Mouse (Mus musculus): ENCODE data around the gene Rfx2. TPM values are rescaled to one million over a fixed set of nuclear protein-coding genes. Genes with fewer than 3 reads are reported as not detected.

The Rfx2 gene
- polyA plus RNA-seq, 1 experiment from 2014 or later = 6.9 TPM

DNA sequence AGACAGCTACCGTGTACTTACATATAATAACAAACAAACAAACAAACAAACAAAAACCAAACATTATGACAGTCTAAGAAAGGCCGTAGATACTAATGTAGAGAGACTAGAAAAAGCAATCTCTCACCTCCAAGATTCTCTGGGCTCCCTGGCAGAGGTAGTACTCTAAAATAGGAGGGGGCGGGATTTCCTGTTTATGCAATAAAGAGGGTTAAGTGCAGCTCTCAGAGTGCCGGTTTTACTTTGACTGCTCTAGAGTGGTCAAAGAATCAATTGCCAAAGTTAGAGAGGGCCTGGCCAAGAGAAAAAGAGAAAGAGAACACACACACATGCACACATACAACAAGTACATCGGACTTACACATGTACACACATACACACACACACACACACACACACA lies 11.4 kb upstream of the Rfx2 start:
- Histone ChIP-seq H3K4me3 (ENCODE audit: low read length) (no peak overlapping the region), H3K4me1 (replicated peaks; ENCODE audit: control insufficient read depth, insufficient read depth, low read length) (no peaks in the 10 kb centered on the region), H3K27me3 (ENCODE audit: control insufficient read depth, insufficient read depth, low read depth, low read length) (no peaks in the 10 kb centered on the region; the same call in 1 of the 2 replicates), H3K36me3 (ENCODE audit: control insufficient read depth, insufficient read depth, low read length) (no peaks in the 10 kb centered on the region), H3K4me2 (ENCODE audit: low read depth, low read length) (no peak overlapping the region), H3K9ac (ENCODE audit: low read length) (no peak overlapping the region), H3K9me3 (ENCODE audit: control insufficient read depth, low read length) (no peaks in the 10 kb centered on the region), H3K27ac (ENCODE audit: low read length) (no peak overlapping the region)
- no peak for ATAC-seq (ENCODE audit: low read depth)
- 73% methylated on average over 5 of the region's 5 CpGs for WGBS

DNA sequence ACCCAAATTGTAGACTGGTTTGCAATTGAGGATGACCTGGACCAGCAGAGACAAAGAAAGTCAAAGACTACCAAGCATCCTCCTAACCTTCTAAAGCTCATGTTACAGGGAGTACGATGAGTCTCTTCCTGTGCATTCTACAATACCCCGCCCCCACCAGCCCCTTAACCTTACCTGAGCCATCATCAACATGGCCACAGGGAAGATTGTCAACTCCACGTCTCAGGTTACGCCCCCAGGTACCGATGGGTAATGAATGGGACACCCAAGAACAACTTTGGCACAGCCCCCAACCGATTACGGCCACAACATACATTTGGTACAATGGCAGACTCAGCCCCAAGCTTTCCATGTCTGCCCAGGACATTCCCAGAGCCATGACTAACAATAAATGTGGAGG lies 9.7 kb upstream of the Rfx2 start:
- 78% methylated on average over 7 of the region's 7 CpGs for WGBS
- H3K4me2 ChIP-seq (ENCODE audit: low read depth, low read length) = no peak overlapping the region

DNA sequence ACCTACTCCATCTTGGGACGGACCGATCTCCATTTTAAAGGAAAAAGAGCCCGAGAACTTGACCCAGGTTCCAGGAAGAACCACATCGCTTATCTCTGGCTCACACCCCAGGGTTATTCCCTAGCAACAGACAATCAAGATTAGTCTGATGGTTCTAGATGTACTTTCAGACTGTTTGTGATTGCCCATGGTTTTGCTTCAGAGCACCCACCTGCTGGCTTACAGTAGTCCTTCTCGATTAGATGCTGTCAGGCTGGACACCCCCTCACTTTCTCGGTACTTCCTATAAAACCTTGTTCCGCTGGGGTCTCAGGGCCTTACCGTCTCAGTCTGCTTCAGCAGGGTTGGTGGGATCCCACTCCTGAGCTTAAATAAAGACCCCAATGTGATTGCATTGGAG lies 5.5 kb upstream of the Rfx2 start:
- no peaks in the 10 kb centered on the region; the same call in 1 of the 2 replicates for H3K27me3 ChIP-seq (ENCODE audit: control insufficient read depth, insufficient read depth, low read depth, low read length)
- H3K9me3 ChIP-seq (ENCODE audit: control insufficient read depth, low read length) = no peaks in the 10 kb centered on the region
- H3K4me1 ChIP-seq (replicated peaks; ENCODE audit: control insufficient read depth, insufficient read depth, low read length) = no peaks in the 10 kb centered on the region
- H3K4me3 ChIP-seq (ENCODE audit: low read length) = no peak overlapping the region
- no peaks in the 10 kb centered on the region for H3K36me3 ChIP-seq (ENCODE audit: control insufficient read depth, insufficient read depth, low read length)
- H3K4me2 ChIP-seq (ENCODE audit: low read depth, low read length) = no peak overlapping the region
- no peak for ATAC-seq (ENCODE audit: low read depth)
- WGBS = 83% methylated on average over 8 of the region's 8 CpGs
- no peak overlapping the region for H3K27ac ChIP-seq (ENCODE audit: low read length)
- no peak overlapping the region for H3K9ac ChIP-seq (ENCODE audit: low read length)

More for the DNA sequence above, 9.7 kb upstream of the Rfx2 start:
- no peak overlapping the region for H3K4me3 ChIP-seq (ENCODE audit: low read length)
- no peak overlapping the region for H3K27ac ChIP-seq (ENCODE audit: low read length)
- no peaks in the 10 kb centered on the region for H3K36me3 ChIP-seq (ENCODE audit: control insufficient read depth, insufficient read depth, low read length)
- H3K4me1 ChIP-seq (replicated peaks; ENCODE audit: control insufficient read depth, insufficient read depth, low read length) = no peaks in the 10 kb centered on the region
- no peaks in the 10 kb centered on the region for H3K9me3 ChIP-seq (ENCODE audit: control insufficient read depth, low read length)
- ATAC-seq (ENCODE audit: low read depth) = no peak
- no peaks in the 10 kb centered on the region; the same call in 1 of the 2 replicates for H3K27me3 ChIP-seq (ENCODE audit: control insufficient read depth, insufficient read depth, low read depth, low read length)
- no peak overlapping the region for H3K9ac ChIP-seq (ENCODE audit: low read length)

DNA sequence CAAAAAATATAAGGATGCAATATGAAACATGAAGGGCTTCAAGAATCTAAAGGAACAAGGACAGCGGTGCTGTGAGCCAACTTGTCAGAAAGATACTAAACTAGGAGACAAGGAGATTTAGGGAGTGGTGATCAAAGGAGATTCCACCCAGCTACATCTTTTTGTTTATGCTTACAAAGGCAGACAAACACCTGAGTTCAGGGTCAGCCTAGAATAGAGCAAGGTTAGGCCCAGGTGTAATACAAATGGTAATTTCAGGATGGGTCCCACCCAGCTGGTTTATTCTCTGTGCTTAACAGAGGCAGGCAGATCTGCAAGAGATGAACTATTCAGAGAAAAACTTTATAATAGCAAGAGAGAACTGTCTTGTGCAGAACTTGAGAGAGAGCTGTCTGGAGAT lies 2.6 kb upstream of the Rfx2 start:
- no peak for ATAC-seq (ENCODE audit: low read depth)
- 93% methylated on average over 1 of the region's 1 CpGs for WGBS
- no peaks in the 10 kb centered on the region for H3K36me3 ChIP-seq (ENCODE audit: control insufficient read depth, insufficient read depth, low read length)
- no peak overlapping the region for H3K4me3 ChIP-seq (ENCODE audit: low read length)
- no peak overlapping the region for H3K4me2 ChIP-seq (ENCODE audit: low read depth, low read length)
- peaks cover 8% of the 10 kb centered on the region; the same call in 1 of the 2 replicates for H3K4me1 ChIP-seq (replicated peaks; ENCODE audit: control insufficient read depth, insufficient read depth, low read length)
- H3K27me3 ChIP-seq (ENCODE audit: control insufficient read depth, insufficient read depth, low read depth, low read length) = peaks cover 3% of the 10 kb centered on the region; the same call in 1 of the 2 replicates
- no peaks in the 10 kb centered on the region for H3K9me3 ChIP-seq (ENCODE audit: control insufficient read depth, low read length)
- no peak overlapping the region for H3K9ac ChIP-seq (ENCODE audit: low read length)
- H3K27ac ChIP-seq (ENCODE audit: low read length) = no peak overlapping the region

DNA sequence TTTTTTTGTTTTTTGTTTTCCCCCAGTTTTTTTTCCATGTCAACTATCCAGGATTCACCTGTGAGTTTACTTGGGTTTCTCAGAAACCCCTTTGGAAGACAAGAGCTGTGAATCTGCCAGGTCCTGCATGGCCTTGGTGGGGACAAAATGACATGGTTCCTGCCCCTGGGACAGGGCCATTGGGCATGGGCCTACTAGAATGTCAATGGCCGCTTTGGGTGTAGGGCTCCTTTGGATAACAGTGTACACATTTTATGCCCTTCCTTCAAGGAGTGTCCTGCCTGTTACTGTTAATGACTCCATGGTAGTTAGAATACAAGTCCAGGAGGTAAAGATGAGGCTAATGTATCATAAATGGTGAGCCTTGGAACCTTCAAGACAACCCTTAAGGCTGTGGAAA lies 2.1 kb upstream of the Rfx2 start:
- H3K27ac ChIP-seq (ENCODE audit: low read length) = no peak overlapping the region
- peaks cover 8% of the 10 kb centered on the region; the same call in 1 of the 2 replicates for H3K4me1 ChIP-seq (replicated peaks; ENCODE audit: control insufficient read depth, insufficient read depth, low read length)
- H3K36me3 ChIP-seq (ENCODE audit: control insufficient read depth, insufficient read depth, low read length) = no peaks in the 10 kb centered on the region
- no peak for ATAC-seq (ENCODE audit: low read depth)
- H3K9ac ChIP-seq (ENCODE audit: low read length) = no peak overlapping the region
- WGBS = 84% methylated on average over 1 of the region's 1 CpGs
- H3K4me2 ChIP-seq (ENCODE audit: low read depth, low read length) = no peak overlapping the region
- no peaks in the 10 kb centered on the region for H3K9me3 ChIP-seq (ENCODE audit: control insufficient read depth, low read length)
- H3K4me3 ChIP-seq (ENCODE audit: low read length) = no peak overlapping the region
- H3K27me3 ChIP-seq (ENCODE audit: control insufficient read depth, insufficient read depth, low read depth, low read length) = peaks cover 3% of the 10 kb centered on the region; the same call in 1 of the 2 replicates

DNA sequence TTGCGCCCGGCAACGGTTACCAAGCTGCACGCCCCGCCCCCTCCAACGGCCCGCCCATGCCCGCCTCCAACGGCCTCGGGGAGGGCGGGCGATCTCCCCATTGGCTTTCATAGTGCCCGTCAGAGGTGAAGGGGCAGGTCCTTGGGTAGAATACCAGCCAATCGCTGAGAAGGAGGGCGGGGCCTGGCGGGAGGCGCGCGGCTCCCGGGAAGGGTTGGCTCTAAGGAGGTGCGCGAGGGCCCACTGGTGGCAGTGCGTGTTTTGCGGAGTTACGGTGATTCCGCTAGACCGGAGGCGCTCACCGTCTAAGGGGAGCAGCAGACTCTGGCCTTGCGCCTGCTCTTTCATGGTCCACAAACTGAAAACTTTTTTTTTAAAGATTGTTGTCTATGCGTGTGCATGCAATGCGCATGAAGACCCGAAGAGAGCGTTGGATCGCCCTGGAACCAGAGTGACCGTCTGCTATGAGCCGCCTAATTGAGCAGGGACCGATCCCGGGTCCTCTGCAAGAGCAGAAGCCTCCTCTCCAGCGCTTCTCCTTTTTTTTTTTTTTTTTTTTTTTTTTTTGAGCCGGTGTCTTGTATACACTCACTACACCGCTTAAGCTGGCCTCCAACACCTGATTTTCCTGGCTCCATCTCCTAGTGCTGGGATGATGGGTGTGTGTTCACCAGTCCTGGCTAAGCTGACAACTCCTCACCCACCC lies 451 bp upstream of the Rfx2 start:
- Histone ChIP-seq H3K27me3 (ENCODE audit: control insufficient read depth, insufficient read depth, low read depth, low read length) (peaks cover 3% of the 10 kb centered on the region; the same call in 1 of the 2 replicates), H3K9me3 (ENCODE audit: control insufficient read depth, low read length) (no peaks in the 10 kb centered on the region), H3K4me3 (ENCODE audit: low read length) (peak overlapping the region; percentile 59), H3K4me2 (ENCODE audit: low read depth, low read length) (peak overlapping the region; percentile 85), H3K27ac (ENCODE audit: low read length) (no peak overlapping the region), H3K9ac (ENCODE audit: low read length) (peak overlapping the region; percentile 64), H3K36me3 (ENCODE audit: control insufficient read depth, insufficient read depth, low read length) (no peaks in the 10 kb centered on the region), H3K4me1 (replicated peaks; ENCODE audit: control insufficient read depth, insufficient read depth, low read length) (peaks cover 8% of the 10 kb centered on the region; the same call in 1 of the 2 replicates)
- 0% methylated on average over 41 of the region's 42 CpGs for WGBS
- peak; percentile 99 for ATAC-seq (ENCODE audit: low read depth)

DNA sequence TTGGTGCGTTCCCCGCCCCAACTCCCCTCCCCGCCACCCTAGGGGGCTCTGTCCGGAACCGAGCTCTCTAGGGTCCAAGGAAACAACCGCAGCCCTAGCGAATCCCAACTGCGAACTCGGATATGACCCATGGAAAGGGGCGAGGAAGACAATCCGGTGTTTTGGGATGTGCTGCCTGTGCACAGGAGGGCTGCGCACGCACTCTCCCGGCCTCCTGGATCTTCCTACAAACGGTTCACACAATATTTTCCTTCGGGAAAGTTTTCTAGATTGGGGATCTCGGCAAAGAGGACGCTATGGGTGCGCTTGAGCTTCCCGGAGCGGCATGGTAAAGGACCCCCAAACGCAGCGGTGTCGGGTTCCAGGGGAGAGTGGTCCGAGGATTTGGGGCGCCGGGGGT lies 1.0 kb downstream of the Rfx2 start:
- H3K27ac ChIP-seq (ENCODE audit: low read length) = no peak overlapping the region
- H3K4me1 ChIP-seq (replicated peaks; ENCODE audit: control insufficient read depth, insufficient read depth, low read length) = peaks cover 8% of the 10 kb centered on the region; the same call in 1 of the 2 replicates
- H3K27me3 ChIP-seq (ENCODE audit: control insufficient read depth, insufficient read depth, low read depth, low read length) = peaks cover 3% of the 10 kb centered on the region; the same call in 1 of the 2 replicates
- no peaks in the 10 kb centered on the region for H3K36me3 ChIP-seq (ENCODE audit: control insufficient read depth, insufficient read depth, low read length)
- H3K9me3 ChIP-seq (ENCODE audit: control insufficient read depth, low read length) = no peaks in the 10 kb centered on the region
- peak overlapping the region; percentile 57 for H3K9ac ChIP-seq (ENCODE audit: low read length)
- peak overlapping the region; percentile 85 for H3K4me2 ChIP-seq (ENCODE audit: low read depth, low read length)
- ATAC-seq (ENCODE audit: low read depth) = no peak
- peak overlapping the region; percentile 59 for H3K4me3 ChIP-seq (ENCODE audit: low read length)
- 2% methylated on average over 27 of the region's 27 CpGs for WGBS

DNA sequence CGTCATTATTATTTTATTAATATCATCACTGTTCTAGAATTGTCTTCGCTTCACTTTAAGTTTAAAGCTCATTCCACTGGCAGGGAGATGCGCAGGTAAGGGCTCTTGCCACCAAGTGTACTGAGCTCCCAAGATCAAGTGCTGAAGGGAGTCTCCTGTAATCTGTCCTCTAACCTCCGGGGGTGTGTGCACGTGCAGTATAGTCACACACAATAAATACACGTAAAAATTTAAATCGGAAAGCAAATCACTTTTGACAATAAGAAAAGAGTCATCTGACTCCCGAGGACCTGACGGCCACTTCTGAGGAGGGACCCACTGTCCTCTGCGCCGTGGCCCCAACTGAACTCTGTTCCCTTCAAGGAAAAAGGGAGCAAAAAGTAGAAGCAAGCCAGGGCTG lies 1.6 kb downstream of the Rfx2 start:
- H3K36me3 ChIP-seq (ENCODE audit: control insufficient read depth, insufficient read depth, low read length) = no peaks in the 10 kb centered on the region
- peak overlapping the region; percentile 59 for H3K4me3 ChIP-seq (ENCODE audit: low read length)
- no peak overlapping the region for H3K27ac ChIP-seq (ENCODE audit: low read length)
- no peaks in the 10 kb centered on the region for H3K9me3 ChIP-seq (ENCODE audit: control insufficient read depth, low read length)
- H3K27me3 ChIP-seq (ENCODE audit: control insufficient read depth, insufficient read depth, low read depth, low read length) = peaks cover 3% of the 10 kb centered on the region; the same call in 1 of the 2 replicates
- no peak for ATAC-seq (ENCODE audit: low read depth)
- H3K4me1 ChIP-seq (replicated peaks; ENCODE audit: control insufficient read depth, insufficient read depth, low read length) = peaks cover 8% of the 10 kb centered on the region; the same call in 1 of the 2 replicates
- H3K9ac ChIP-seq (ENCODE audit: low read length) = peak overlapping the region; percentile 57; the same call in 1 of the 2 replicates
- 31% methylated on average over 11 of the region's 11 CpGs for WGBS
- 0 out of 2 replicates have a peak overlapping the region, but pooled peaks have one; percentile 85 for H3K4me2 ChIP-seq (ENCODE audit: low read depth, low read length)

DNA sequence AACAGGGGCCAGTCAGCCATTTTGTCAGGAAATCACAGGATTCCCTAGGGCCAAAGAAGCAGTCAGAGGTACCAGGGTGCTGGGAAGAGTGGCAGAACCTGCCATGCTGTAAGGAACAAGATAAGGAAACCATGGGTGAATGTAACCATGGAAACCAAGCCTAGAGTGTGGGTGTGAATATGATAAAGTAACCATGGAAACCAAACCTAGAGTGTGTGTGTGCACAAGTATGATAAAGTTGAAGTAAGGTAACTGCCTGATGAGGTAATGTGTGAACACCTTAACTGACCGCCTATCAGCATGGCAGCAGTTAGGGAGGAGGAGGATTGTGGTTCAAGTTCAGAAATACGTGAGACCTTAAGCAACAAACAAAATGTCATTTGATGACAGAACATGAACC lies 4.1 kb downstream of the Rfx2 start:
- no peak overlapping the region for H3K9ac ChIP-seq (ENCODE audit: low read length)
- H3K36me3 ChIP-seq (ENCODE audit: control insufficient read depth, insufficient read depth, low read length) = no peaks in the 10 kb centered on the region
- no peak for ATAC-seq (ENCODE audit: low read depth)
- peaks cover 8% of the 10 kb centered on the region; the same call in 1 of the 2 replicates for H3K4me1 ChIP-seq (replicated peaks; ENCODE audit: control insufficient read depth, insufficient read depth, low read length)
- peaks cover 3% of the 10 kb centered on the region; the same call in 1 of the 2 replicates for H3K27me3 ChIP-seq (ENCODE audit: control insufficient read depth, insufficient read depth, low read depth, low read length)
- H3K4me3 ChIP-seq (ENCODE audit: low read length) = no peak overlapping the region
- no peaks in the 10 kb centered on the region for H3K9me3 ChIP-seq (ENCODE audit: control insufficient read depth, low read length)
- no peak overlapping the region for H3K27ac ChIP-seq (ENCODE audit: low read length)
- 53% methylated on average over 2 of the region's 2 CpGs for WGBS
- H3K4me2 ChIP-seq (ENCODE audit: low read depth, low read length) = no peak overlapping the region
